Mouse (Mus musculus) bone marrow macrophage, adult 2 months (primary cell): ENCODE measurements around the gene Neto2.

ENCODE experiments used
- CTCF ChIP-seq: IDR thresholded peaks from 2 replicates; pipeline ENCODE4 v1.5.1; 2012; ENCODE audit warnings: low read depth, mild to moderate bottlenecking, low read length, moderate library complexity
- POLR2A ChIP-seq: IDR thresholded peaks from 2 replicates; pipeline ENCODE4 v1.6.1; 2012; ENCODE audit warnings: mild to moderate bottlenecking, low read depth, low read length, borderline replicate concordance

GRCm38 (mm10) chr8:85594983-85595382, 105.7 kb downstream of the Neto2 start:
- TF ChIP-seq POLR2A (no peak), CTCF (no peak)
